30 mouse cellular contexts compared by ENCODE assay signal in genomic region chr1:136322331-136322730, GRCm38 (mm10).
"Had no signal": no experiment of that assay in that cellular context is flagged by ENCODE, and none has a peak within 500 bp of the region (broad histone marks: within the 10 kb centered on the region; RNA-seq: fewer than 3 reads in every experiment).

No protein-coding gene starts in this region.

- H3K4me1 ChIP-seq: liver, embryonic 12.5 days had no signal

- H3K9ac ChIP-seq: limb, embryonic 12.5 days; limb, embryonic 13.5 days; limb, embryonic 15.5 days; liver, embryonic 12.5 days; liver, embryonic 13.5 days; liver, embryonic 14.5 days; liver, embryonic 15.5 days; liver, postnatal 0 days; lung, embryonic 14.5 days; lung, embryonic 15.5 days; midbrain, embryonic 12.5 days; midbrain, embryonic 13.5 days; midbrain, embryonic 15.5 days; neural tube, embryonic 12.5 days had no signal

- H3K27ac ChIP-seq: limb, embryonic 10.5 days; limb, embryonic 12.5 days; limb, embryonic 13.5 days; limb, embryonic 15.5 days; liver, embryonic 12.5 days; liver, embryonic 13.5 days; liver, embryonic 14.5 days; liver, embryonic 15.5 days; lung, embryonic 15.5 days; macrophage; midbrain, embryonic 10.5 days; midbrain, embryonic 12.5 days; midbrain, embryonic 13.5 days; midbrain, embryonic 15.5 days; neural tube, embryonic 12.5 days had no signal

- H3K4me3 ChIP-seq: limb, embryonic 10.5 days; limb, embryonic 12.5 days; limb, embryonic 13.5 days; limb, embryonic 15.5 days; liver, embryonic 12.5 days; liver, embryonic 13.5 days; liver, embryonic 15.5 days; lung, embryonic 15.5 days; megakaryocyte, embryonic 14.5 days; midbrain, embryonic 10.5 days; midbrain, embryonic 12.5 days; midbrain, embryonic 13.5 days; midbrain, embryonic 15.5 days; myocyte; neural tube, embryonic 12.5 days had no signal

- H3K27me3 ChIP-seq: limb, embryonic 12.5 days; limb, embryonic 13.5 days; limb, embryonic 15.5 days; liver, embryonic 12.5 days; liver, embryonic 13.5 days; liver, embryonic 15.5 days; lung, embryonic 15.5 days; midbrain, embryonic 12.5 days; midbrain, embryonic 13.5 days; midbrain, embryonic 15.5 days; neural tube, embryonic 12.5 days had no signal

- H3K9me3 ChIP-seq: limb, embryonic 10.5 days; limb, embryonic 12.5 days; limb, embryonic 13.5 days; limb, embryonic 15.5 days; liver, embryonic 12.5 days; liver, embryonic 13.5 days; liver, embryonic 15.5 days; lung, embryonic 15.5 days; midbrain, embryonic 10.5 days; midbrain, embryonic 12.5 days; midbrain, embryonic 13.5 days; midbrain, embryonic 15.5 days; neural tube, embryonic 12.5 days had no signal

- ATAC-seq: liver, embryonic 12.5 days; liver, postnatal 0 days; lung, postnatal 0 days; midbrain, embryonic 13.5 days; midbrain, embryonic 15.5 days; midbrain, embryonic 16.5 days had no signal

- DNase-seq: left cerebral cortex, postnatal 4 days; liver; liver, embryonic 13.5 days; liver, postnatal 0 days; lung, adult 18-20 months; lung, adult 2 months; lung, embryonic 14.5 days; lung, postnatal 10 days; lung, postnatal 14 days; lung, postnatal 36 days; lung, postnatal 4 days; midbrain, embryonic 14.5 days had no signal
